Mouse (Mus musculus): ENCODE data around the gene Cnbd2. TPM values are rescaled to one million over a fixed set of nuclear protein-coding genes. Genes with fewer than 3 reads are reported as not detected.

Cnbd2 gene
- total RNA-seq, 2 experiments from 2014 or later = 0.86 to 0.92 TPM

DNA sequence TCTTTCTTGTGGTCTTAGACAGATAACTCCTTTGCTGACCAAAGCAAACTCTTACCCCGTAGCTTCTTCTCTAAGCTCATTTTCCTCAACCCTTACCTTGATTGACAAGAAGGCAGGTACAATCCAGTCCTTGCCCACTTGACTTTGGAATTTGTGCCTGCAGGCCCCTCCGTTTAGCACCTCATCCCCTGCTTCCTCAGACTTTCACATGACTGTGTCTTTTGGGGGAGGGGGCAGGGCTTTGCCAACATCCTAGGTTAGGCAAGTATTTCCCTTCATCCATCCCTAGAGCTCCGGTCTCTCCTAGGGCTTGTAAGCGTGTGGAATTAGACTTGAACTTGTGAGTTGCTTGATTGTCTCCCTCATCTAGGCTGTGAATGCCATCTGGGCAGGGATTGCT lies 111.6 kb downstream of the Cnbd2 start:
- no peak for DNase-seq
- H3K4me3 ChIP-seq = no peak overlapping the region
- H3K27ac ChIP-seq = no peak overlapping the region
- intact Hi-C loops (cut with DNase I) = loop anchor here (5.0 kb wide), 1 partner anchor 74 kb away; no protein-coding TSS in a partner anchor
- no peak for TF ChIP-seq CTCF (IDR thresholded peaks at IDR 0.05)

Small RNA genes lying within 50 kb of the gene (microRNA-seq; reads per million reads assigned to microRNA genes)
- gene Gm22758 (not detected), gene Gm22759 (not detected)

Other genes starting within 250 kb of the Cnbd2 start
- under 1 TPM; 0.33 to 0.36 TPM for gene Spag4, start 247.1 kb upstream of the Cnbd2 start, total RNA-seq (2021)
- 10 to 100 TPM in 1 of 2 experiments, 1 to 10 TPM in 1; 8.6 to 10.1 TPM for gene Cpne1, start 200.3 kb upstream of the Cnbd2 start, total RNA-seq (2021)
- 1 to 10 TPM; 4.9 to 8.1 TPM for gene Rbm12, start 200.3 kb upstream of the Cnbd2 start, total RNA-seq (2021)
- gene Gm28036, start 185.2 kb upstream of the Cnbd2 start, total RNA-seq (2021) = 1 to 10 TPM; 3.8 to 4.3 TPM
- gene Romo1, start 168.3 kb upstream of the Cnbd2 start, total RNA-seq (2021) = 100 to 1,000 TPM; 187 to 259 TPM
- 10 to 100 TPM; 75.3 to 83.5 TPM for gene Nfs1, start 168.1 kb upstream of the Cnbd2 start, total RNA-seq (2021)
- gene Rbm39, start 132.1 kb upstream of the Cnbd2 start, total RNA-seq (2021) = 100 to 1,000 TPM; 119 TPM
- 10 to 100 TPM; 30.8 to 31.4 TPM for gene Phf20, start 115.8 kb upstream of the Cnbd2 start, total RNA-seq (2021)
- gene Scand1, start 405 bp downstream of the Cnbd2 start, total RNA-seq (2021) = 10 to 100 TPM; 61.0 to 61.2 TPM
- 1 to 10 TPM; 3.8 to 4.6 TPM for gene Epb41l1, start 108.6 kb downstream of the Cnbd2 start, total RNA-seq (2021)
- 10 to 100 TPM; 22.0 to 22.4 TPM for gene Aar2, start 235.3 kb downstream of the Cnbd2 start, total RNA-seq (2021)